Mouse (Mus musculus) embryonic facial prominence, embryonic 10.5 days (tissue): Measurements from ENCODE around the gene Stard9. TPM values are rescaled to one million over a fixed set of nuclear protein-coding genes. Genes with fewer than 3 reads are reported as not detected.
A peak's percentile ranks its signal among the peaks of the same experiment; 100 is the strongest.

Experiments used
- DNase-seq: peaks from one replicate; pipeline ENCODE4 v3.0.0-alpha.2; 2017; ENCODE audit warnings: low spot score
- H3K27ac ChIP-seq: fragments of 300-500 bp; sonication (generic); replicated peaks from 2 replicates; pipeline ENCODE4 v1.5.1; 2016; ENCODE audit warnings: mild to moderate bottlenecking
- H3K27me3 ChIP-seq: fragments of 300-500 bp; sonication (generic); replicated peaks from 2 replicates; pipeline ENCODE4 v1.6.1; 2016; ENCODE audit warnings: low read depth, mild to moderate bottlenecking; ENCODE audit not compliant: poor library complexity, severe bottlenecking
- H3K36me3 ChIP-seq: fragments of 300-500 bp; sonication (generic); replicated peaks from 2 replicates; pipeline ENCODE4 v1.6.1; 2016; ENCODE audit warnings: mild to moderate bottlenecking, moderate library complexity
- H3K4me1 ChIP-seq: fragments of 300-500 bp; sonication (generic); 2 replicates; pipeline ENCODE4 v1.6.1; 2016
- H3K4me3 ChIP-seq: fragments of 300-500 bp; sonication (generic); 2 replicates; pipeline ENCODE4 v1.5.1; 2016; ENCODE audit warnings: mild to moderate bottlenecking, moderate library complexity
- H3K9me3 ChIP-seq: fragments of 300-500 bp; sonication (generic); 2 replicates; pipeline ENCODE4 v1.6.1; 2016; ENCODE audit warnings: mild to moderate bottlenecking
- WGBS: fragments of 180-500 bp; shearing (Covaris S2); methylation state at CpG from one replicate; pipeline ENCODE4 v1.1.7; 2016; 5-methylcytosine and 5-hydroxymethylcytosine counted together
- polyA plus RNA-seq: library from polyadenylated mRNA; unstranded; fragments of >200 nt; fragmentation: Nextera tagmentation; extraction: Ambion mirVana; gene quantifications from 2 replicates; pipeline ENCODE4 v1.2.1, GENCODE M21; 2016

The Stard9 gene
- polyA plus RNA-seq, 1 experiment from 2014 or later, result 3.4 TPM

DNA sequence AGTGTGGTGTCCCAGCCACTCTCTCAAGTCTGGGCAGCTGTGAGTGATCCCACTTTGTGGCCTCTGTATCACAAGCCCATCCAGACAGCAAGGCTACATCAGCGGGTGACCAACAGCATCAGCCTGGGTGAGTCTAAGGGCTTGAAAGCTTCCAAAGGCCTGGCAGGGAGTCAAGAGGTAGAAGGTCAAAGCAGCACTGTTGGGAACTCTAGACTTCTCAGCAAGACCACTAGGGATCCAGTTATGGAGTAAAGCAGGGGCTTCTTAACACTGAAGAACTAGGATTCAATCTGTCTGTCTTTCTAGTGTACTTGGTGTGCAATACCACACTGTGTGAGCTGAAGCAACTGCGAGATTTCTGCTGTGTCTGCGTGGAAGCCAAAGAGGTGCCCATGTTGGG lies 84.5 kb downstream of the Stard9 start:
- no peaks in the 10 kb centered on the region for H3K9me3 ChIP-seq
- DNase-seq, result no peak
- peaks cover 66% of the 10 kb centered on the region for H3K36me3 ChIP-seq
- 92% methylated on average over 3 of the region's 3 CpGs for WGBS
- no peak overlapping the region for H3K27ac ChIP-seq
- no peak overlapping the region for H3K4me3 ChIP-seq
- no peaks in the 10 kb centered on the region for H3K4me1 ChIP-seq
- no peaks in the 10 kb centered on the region for H3K27me3 ChIP-seq

DNA sequence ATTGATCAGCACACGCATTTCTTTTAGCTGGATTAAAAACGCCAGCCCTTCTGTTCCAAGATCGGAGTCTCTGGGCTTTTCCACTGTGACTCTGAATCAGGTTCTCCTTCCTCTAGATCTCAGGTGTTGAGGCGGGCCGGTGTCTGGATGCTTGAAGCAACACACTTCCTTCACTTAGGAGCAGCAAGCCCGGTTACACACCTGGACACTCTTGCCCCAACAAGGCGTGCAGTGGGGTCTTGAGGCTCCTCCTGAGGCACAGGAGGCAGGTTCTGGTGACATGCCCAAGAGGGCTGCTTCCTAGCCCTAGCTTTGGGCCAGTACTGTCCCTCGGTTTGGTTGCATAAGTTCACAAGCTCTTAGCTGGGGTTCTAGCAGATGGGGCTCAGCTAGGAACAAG lies 89.6 kb downstream of the Stard9 start:
- DNase-seq, result no peak
- WGBS, result 94% methylated on average over 8 of the region's 8 CpGs
- H3K9me3 ChIP-seq, result no peaks in the 10 kb centered on the region

DNA sequence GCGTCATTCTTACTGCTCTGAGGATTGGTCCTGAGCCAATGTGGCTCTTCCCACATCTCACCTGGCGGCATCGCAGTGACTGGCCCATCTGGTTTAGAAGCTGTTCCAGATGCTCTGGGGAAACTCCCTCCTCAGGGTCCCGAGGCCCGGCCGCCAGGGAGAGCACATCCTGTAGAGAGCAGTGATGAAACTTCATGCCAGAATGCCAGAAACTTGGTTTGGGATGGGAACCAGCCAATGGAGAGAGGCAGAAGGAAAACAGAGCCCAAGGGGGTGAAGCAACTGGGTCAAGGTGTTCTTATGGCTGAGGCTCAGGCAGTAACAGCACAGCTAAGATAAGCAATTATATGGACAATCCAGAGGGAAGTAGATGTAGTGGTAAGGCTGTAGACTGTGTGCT lies 91.9 kb downstream of the Stard9 start:
- no peaks in the 10 kb centered on the region for H3K4me1 ChIP-seq
- no peaks in the 10 kb centered on the region for H3K9me3 ChIP-seq
- H3K27me3 ChIP-seq, result no peaks in the 10 kb centered on the region
- H3K4me3 ChIP-seq, result no peak overlapping the region
- no peak for DNase-seq
- H3K27ac ChIP-seq, result no peak overlapping the region
- 91% methylated on average over 6 of the region's 6 CpGs for WGBS
- peaks cover 98% of the 10 kb centered on the region for H3K36me3 ChIP-seq

More for the DNA sequence above, 89.6 kb downstream of the Stard9 start:
- Histone ChIP-seq H3K4me3 (no peak overlapping the region), H3K4me1 (no peaks in the 10 kb centered on the region), H3K27me3 (no peaks in the 10 kb centered on the region), H3K27ac (no peak overlapping the region), H3K36me3 (peaks cover 98% of the 10 kb centered on the region)

DNA sequence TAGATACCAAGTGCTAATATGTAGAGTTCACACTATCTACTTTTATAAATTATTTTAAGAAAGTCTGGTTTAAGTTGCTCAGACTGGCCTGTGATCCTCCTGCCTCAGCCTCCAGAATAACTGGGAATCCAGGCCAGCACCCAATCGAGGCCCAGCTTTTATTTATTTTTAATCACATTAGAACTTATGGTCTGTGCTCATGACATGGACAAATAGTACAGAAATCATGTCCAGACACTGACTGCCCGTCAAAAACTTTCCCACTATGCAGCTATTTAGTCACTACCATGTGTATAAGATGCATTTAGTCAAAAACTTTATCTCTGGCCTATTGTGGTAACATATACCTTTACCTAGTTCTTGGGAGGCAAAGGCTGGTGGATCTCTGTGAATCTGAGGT lies 93.0 kb downstream of the Stard9 start:
- WGBS, result 93% methylated on average over 2 of the region's 2 CpGs
- H3K27me3 ChIP-seq, result no peaks in the 10 kb centered on the region

DNA sequence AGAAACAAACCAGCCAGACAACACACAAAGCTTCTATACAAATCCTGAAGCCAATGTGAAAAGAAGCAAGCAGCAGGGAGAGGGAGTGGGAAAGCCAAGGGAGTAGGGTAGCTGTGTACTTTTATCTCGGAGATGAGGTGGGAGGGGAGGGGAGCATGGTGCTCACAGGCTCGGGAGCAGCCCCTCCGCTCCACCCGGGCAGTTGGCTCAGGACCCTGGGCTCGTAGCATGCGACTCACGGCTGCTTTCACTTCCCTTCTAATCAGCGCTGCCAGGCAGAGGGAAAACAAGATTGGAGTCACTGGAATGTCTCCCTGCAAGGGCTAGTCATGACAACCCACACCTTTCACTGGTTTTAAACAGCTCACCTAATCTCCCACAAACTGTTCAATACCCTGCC lies 93.6 kb downstream of the Stard9 start:
- Histone ChIP-seq H3K4me1 (no peaks in the 10 kb centered on the region), H3K4me3 (no peak overlapping the region), H3K27ac (no peak overlapping the region), H3K27me3 (no peaks in the 10 kb centered on the region), H3K9me3 (no peaks in the 10 kb centered on the region), H3K36me3 (peaks cover 98% of the 10 kb centered on the region)
- DNase-seq, result no peak
- 81% methylated on average over 8 of the region's 8 CpGs for WGBS

More for the DNA sequence above, 93.0 kb downstream of the Stard9 start:
- no peaks in the 10 kb centered on the region for H3K4me1 ChIP-seq
- H3K36me3 ChIP-seq, result peaks cover 98% of the 10 kb centered on the region
- no peak overlapping the region for H3K27ac ChIP-seq
- no peak overlapping the region for H3K4me3 ChIP-seq
- no peak for DNase-seq
- H3K9me3 ChIP-seq, result no peaks in the 10 kb centered on the region

DNA sequence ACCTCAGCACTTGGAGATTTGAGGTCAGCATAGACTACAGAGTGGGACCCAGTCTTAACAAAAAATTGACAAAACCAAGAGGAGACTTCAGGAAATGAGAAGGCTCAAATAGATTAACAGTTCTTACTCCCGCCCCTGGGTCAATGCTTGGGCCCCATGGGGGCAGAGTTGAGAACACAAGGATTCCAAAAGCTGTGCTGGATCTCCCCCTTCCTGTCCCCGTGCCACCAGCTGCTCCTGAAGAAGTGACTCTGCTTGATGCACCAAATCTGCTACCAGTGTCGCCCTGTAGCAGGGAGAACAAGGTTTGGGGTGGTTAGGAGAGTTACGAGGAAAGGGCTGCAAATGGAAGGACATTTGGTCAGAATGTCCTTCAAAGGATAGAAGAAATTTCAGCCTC lies 94.7 kb downstream of the Stard9 start:
- H3K36me3 ChIP-seq, result peaks cover 98% of the 10 kb centered on the region
- WGBS, result 72% methylated on average over 4 of the region's 4 CpGs

DNA sequence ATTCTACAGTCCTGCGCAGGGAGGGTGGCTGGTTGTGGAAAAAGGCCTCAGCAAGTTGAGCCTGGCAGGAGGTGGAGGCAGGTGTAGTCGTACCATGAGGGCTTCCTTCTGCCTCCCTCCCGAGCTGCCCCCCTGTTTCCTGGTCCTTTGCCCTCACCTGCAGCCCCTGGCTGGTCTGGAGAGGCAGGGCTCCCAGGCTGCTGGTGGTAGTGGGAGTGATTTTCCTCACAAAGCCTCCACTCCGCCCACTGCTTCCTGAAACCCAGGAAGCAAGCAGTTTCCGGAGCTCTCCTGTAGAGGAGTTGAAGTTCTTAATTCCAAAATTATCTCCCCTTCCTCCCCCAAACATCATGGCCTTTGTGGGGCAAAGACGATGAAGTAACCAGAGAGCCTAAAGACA lies 95.3 kb downstream of the Stard9 start:
- peaks cover 10% of the 10 kb centered on the region for H3K4me1 ChIP-seq
- H3K27me3 ChIP-seq, result no peaks in the 10 kb centered on the region
- no peaks in the 10 kb centered on the region for H3K9me3 ChIP-seq
- no peak for DNase-seq
- WGBS, result 88% methylated on average over 6 of the region's 6 CpGs
- H3K4me3 ChIP-seq, result no peak overlapping the region
- no peak overlapping the region for H3K27ac ChIP-seq
- peaks cover 95% of the 10 kb centered on the region for H3K36me3 ChIP-seq

More for the DNA sequence above, 94.7 kb downstream of the Stard9 start:
- Histone ChIP-seq H3K4me1 (peaks cover 4% of the 10 kb centered on the region; the same call in 1 of the 2 replicates), H3K4me3 (no peak overlapping the region), H3K27ac (no peak overlapping the region), H3K9me3 (no peaks in the 10 kb centered on the region), H3K27me3 (no peaks in the 10 kb centered on the region)
- no peak for DNase-seq

DNA sequence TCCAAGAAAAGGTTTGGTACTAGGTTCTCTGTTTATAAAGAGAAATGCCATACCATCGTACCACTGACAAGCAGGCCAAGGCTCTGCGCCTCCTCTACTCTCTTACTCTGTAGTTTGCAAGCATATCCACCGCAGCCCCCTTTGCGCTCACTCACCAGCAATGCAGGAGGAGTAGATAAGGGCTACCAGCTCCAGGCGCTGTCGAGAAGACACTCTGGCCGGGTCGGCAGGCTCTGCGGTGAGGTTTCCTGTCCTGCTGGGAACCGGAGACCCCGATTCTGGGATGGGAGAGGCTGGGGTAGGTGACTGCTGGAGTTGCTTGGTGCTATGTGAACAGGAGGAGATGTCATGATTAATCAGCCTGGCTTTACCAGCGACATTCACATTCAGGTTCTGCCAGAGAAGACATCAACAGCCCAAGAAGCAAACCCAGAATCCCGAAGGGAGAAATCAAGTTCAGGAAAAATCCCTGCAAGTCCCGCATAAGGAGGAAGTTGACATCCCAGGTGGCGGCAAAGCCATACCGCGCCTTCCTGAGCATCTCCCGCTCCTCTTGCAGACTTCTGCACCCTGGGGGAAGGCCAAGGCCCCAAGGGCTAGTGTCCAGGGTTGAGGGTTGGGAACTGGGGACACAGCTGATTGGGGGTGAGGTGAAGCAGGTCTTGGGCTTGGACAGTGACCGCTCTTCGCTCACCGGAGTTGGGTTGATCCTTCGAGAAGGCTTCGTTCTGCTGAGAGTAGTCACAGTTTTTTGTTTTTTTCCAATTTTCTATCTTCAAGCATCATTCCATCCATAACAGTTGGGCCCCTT lies 101.1 kb downstream of the Stard9 start:
- peaks cover 39% of the 10 kb centered on the region for H3K36me3 ChIP-seq
- H3K9me3 ChIP-seq, result no peaks in the 10 kb centered on the region
- peak overlapping the region; percentile 91 for H3K27ac ChIP-seq
- WGBS, result 12% methylated on average over 23 of the region's 23 CpGs
- H3K27me3 ChIP-seq, result no peaks in the 10 kb centered on the region
- peaks cover 35% of the 10 kb centered on the region for H3K4me1 ChIP-seq
- peak; percentile 30 for DNase-seq
- peak overlapping the region; percentile 100 for H3K4me3 ChIP-seq

DNA sequence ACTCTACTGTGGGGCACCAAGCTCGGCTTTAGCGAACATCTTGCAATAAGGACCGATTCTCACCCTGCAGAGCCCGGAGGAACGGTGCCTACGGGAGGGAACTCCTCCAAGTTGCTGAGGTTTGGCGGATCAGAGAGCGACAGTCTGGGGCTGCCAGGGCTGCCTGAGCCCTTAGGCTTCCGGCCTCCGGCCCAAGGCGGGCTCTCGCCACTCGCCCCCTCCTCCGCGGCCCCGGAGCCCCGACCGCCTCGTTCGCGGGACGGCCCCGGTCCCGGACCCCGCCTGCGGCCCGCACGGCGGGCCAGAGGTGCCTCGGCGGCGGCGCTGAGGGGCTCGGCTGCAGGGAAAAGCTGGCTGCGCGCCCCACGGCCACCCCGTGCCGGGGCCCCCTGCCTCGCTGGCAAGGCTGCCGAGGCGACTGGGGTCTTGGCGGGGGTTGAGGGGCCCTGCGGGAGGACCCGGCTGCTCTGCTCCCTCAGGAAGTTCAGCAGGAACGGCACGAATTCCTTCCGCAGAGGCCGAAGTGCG lies 101.8 kb downstream of the Stard9 start:
- H3K9me3 ChIP-seq, result no peaks in the 10 kb centered on the region
- peaks cover 35% of the 10 kb centered on the region for H3K4me1 ChIP-seq
- peak overlapping the region; percentile 100 for H3K4me3 ChIP-seq
- H3K27me3 ChIP-seq, result no peaks in the 10 kb centered on the region
- WGBS, result under 1% methylated on average over 50 of the region's 50 CpGs
- H3K27ac ChIP-seq, result peak overlapping the region; percentile 91
- H3K36me3 ChIP-seq, result peaks cover 32% of the 10 kb centered on the region
- no peak for DNase-seq

DNA sequence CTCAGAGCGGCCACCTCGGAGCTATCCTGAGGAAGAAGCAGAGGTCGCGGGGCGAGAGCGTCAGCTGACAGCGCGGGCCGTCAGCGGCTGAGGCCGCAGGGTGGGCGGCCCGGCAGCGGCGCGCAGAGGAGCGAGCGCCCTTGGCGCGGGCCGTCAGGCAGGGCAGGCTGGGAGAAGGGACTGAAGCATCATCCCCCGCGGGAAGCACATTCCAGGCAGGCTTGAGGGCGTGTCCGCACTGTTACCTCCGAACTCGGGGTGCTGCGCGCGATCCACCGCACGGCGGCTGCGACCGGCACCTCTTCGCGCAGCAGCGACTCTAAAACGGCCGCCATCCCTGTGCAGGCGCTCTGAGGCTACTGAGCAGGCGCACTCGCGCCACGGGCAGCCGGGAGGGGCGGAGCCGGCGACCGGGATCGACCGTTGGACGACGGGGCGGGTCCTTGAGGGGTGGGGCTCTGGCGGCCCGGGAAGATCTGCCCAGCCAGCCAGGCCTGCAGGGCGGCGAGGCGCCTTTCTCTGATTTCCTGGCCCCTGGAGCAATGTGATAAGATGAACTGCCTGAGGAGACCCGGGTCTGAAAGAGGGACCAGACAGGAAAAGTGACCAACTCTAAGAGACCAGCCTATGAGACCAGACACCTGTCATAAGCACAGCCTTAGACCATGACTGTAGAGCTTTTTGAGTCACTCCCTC lies 102.4 kb downstream of the Stard9 start:
- Histone ChIP-seq H3K4me1 (peaks cover 35% of the 10 kb centered on the region), H3K4me3 (peak overlapping the region; percentile 100), H3K27me3 (no peaks in the 10 kb centered on the region), H3K9me3 (no peaks in the 10 kb centered on the region), H3K27ac (peak overlapping the region; percentile 91), H3K36me3 (peaks cover 26% of the 10 kb centered on the region)
- DNase-seq, result peak; percentile 97
- WGBS, result under 1% methylated on average over 61 of the region's 61 CpGs

DNA sequence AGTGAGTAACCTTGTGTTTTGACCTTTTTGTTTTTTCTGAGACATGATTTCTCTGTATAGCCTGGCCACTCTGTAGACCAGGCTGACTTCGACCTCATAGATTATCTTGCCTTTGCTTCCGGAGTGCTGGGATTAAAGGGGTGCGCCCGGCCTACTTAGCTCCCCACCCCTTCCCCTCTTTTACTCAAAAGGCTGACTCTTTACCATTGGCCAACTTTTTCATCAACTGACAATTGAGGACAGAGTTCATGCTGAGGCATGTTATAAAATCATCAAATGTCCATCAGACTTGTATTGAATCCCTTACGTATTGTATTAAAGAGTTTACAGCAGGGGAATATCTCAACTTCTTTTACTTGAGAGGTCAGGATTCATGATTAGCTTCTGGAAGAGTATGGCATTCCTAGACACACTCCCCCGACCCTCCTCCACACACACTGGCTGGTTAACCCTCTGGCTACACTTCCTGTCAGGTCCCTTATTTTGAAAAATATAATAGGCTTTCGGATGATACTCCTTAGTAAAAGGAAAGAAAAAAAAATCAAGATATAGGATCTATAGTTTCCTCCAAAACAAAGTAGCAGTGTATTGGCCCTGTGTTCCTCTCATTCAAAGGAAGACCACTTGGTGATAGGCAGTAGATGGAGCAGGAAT lies 103.1 kb downstream of the Stard9 start:
- 41% methylated on average over 7 of the region's 7 CpGs for WGBS
- Histone ChIP-seq H3K27me3 (no peaks in the 10 kb centered on the region), H3K4me1 (peaks cover 35% of the 10 kb centered on the region), H3K27ac (peak overlapping the region; percentile 91), H3K9me3 (no peaks in the 10 kb centered on the region), H3K36me3 (peaks cover 19% of the 10 kb centered on the region), H3K4me3 (peak overlapping the region; percentile 100)
- no peak for DNase-seq

DNA sequence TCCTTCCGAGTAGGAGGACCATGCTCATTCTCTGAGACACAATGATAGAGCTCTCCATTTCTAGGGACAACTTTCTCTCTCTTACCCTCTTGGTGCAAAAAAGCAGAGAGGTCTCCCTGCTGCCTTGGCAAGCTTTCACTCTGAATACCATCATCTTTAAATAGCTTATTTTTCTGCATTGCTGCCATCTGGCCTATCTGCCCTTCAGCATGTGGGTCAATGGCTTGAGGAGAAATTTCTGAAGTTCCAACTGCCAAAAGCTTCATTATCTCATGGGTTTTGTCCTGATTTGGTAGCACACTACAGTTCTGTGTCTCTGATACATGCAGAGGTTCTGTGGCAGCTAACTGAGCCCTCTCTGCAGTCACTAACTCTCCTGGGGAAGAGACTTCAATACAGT lies 116.6 kb downstream of the Stard9 start:
- Histone ChIP-seq H3K9me3 (no peaks in the 10 kb centered on the region), H3K36me3 (peaks cover 65% of the 10 kb centered on the region), H3K27ac (no peak overlapping the region), H3K4me3 (no peak overlapping the region), H3K4me1 (no peaks in the 10 kb centered on the region), H3K27me3 (no peaks in the 10 kb centered on the region)
- no peak for DNase-seq
- 93% methylated on average over 1 of the region's 1 CpGs for WGBS
